Mouse (Mus musculus) neural tube, embryonic 11.5 days (tissue): ENCODE results near the gene Elmsan1. TPM values are rescaled to one million over a fixed set of nuclear protein-coding genes. Genes with fewer than 3 reads are reported as not detected.
A peak's percentile ranks its signal among the peaks of the same experiment; 100 is the strongest.

Source experiments
- ATAC-seq: fragments of 200-750 bp; cut with Nextera tagmentation; 2 replicates; pipeline ENCODE4 v1.8.0; 2017; ENCODE audit warnings: moderate number of reproducible peaks, mild to moderate bottlenecking, moderate TSS enrichment, moderate library complexity; ENCODE audit not compliant: insufficient read depth, low FRiP score, low TSS enrichment
- DNase-seq: peaks from one replicate; pipeline ENCODE4 v3.0.0-alpha.2; 2015; ENCODE audit warnings: low spot score
- H3K27ac ChIP-seq: fragments of 300-500 bp; sonication (generic); 2 replicates; pipeline ENCODE4 v1.5.1; 2014; ENCODE audit warnings: low read depth, mild to moderate bottlenecking, low read length
- H3K27me3 ChIP-seq: fragments of 300-500 bp; sonication (generic); 2 replicates; pipeline ENCODE4 v1.6.1; 2014; ENCODE audit warnings: mild to moderate bottlenecking, low read length, mixed read lengths; ENCODE audit not compliant: control insufficient read depth, insufficient read depth
- H3K36me3 ChIP-seq: fragments of 300-500 bp; sonication (generic); 2 replicates; pipeline ENCODE4 v1.6.1; 2014; ENCODE audit warnings: mild to moderate bottlenecking, low read length, moderate library complexity, mixed read lengths; ENCODE audit not compliant: control insufficient read depth, insufficient read depth
- H3K4me1 ChIP-seq: fragments of 300-500 bp; sonication (generic); 2 replicates; pipeline ENCODE4 v1.6.1; 2014; ENCODE audit warnings: low read length, mixed read lengths; ENCODE audit not compliant: control insufficient read depth, insufficient read depth
- H3K4me2 ChIP-seq: fragments of 300-500 bp; sonication (generic); 2 replicates; pipeline ENCODE4 v1.6.1; 2014; ENCODE audit warnings: low read depth, mild to moderate bottlenecking, moderate library complexity
- H3K4me3 ChIP-seq: fragments of 300-500 bp; sonication (generic); 2 replicates; pipeline ENCODE4 v1.5.1; 2014; ENCODE audit warnings: low read depth, low read length
- H3K9ac ChIP-seq: fragments of 300-500 bp; sonication (generic); 2 replicates; pipeline ENCODE4 v1.6.1; 2014; ENCODE audit warnings: mild to moderate bottlenecking, low read length
- H3K9me3 ChIP-seq: fragments of 300-500 bp; sonication (generic); 2 replicates; pipeline ENCODE4 v1.6.1; 2016; ENCODE audit warnings: low read length; ENCODE audit not compliant: control insufficient read depth
- WGBS: fragments of 180-500 bp; shearing (Covaris S2); extraction: QIAGEN DNeasy Blood & Tissue Kit; methylation state at CpG from one replicate; pipeline ENCODE4 v1.1.7; 2014; 5-methylcytosine and 5-hydroxymethylcytosine counted together
- polyA plus RNA-seq: library from polyadenylated mRNA; unstranded; fragments of >200 nt; fragmentation: Nextera tagmentation; extraction: Ambion mirVana; gene quantifications from 2 replicates; pipeline ENCODE4 v1.2.1, GENCODE M21; 2014

Elmsan1 gene
- polyA plus RNA-seq, 1 experiment from 2014 or later: 4.4 TPM

DNA sequence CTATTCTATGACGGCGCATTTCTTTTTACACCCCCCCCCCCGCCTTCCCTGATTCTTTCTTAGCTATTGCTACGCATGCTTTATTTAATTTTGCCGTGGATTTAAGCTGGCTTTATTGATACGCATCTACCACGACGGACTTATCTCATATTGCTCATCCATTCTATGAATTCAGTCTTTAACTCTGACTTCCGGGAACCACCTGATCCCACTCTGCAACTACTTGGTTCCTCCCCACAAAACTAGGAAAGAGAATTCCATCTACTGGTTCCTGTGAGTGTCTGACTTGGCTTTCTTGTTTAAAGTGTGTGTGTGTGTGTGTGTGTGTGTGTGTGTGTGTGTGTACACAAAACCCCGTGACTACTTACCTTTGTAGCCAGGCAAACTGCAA is 70.1 kb downstream of the Elmsan1 start:
- DNase-seq (no peak), ATAC-seq (peak; percentile 18; the same call in 1 of the 2 replicates)
- 16% methylated on average over 10 of the region's 10 CpGs for WGBS
- H3K27me3 ChIP-seq: no peaks in the 10 kb centered on the region
- H3K4me2 ChIP-seq: peak overlapping the region; percentile 90
- H3K36me3 ChIP-seq: peaks cover 2% of the 10 kb centered on the region; the same call in 1 of the 2 replicates
- H3K27ac ChIP-seq: no peak overlapping the region; the same call in 1 of the 2 replicates
- H3K4me3 ChIP-seq: peak overlapping the region; percentile 58
- H3K9ac ChIP-seq: peak overlapping the region; percentile 60; the same call in 1 of the 2 replicates
- H3K9me3 ChIP-seq: no peaks in the 10 kb centered on the region
- H3K4me1 ChIP-seq: peaks cover 17% of the 10 kb centered on the region

DNA sequence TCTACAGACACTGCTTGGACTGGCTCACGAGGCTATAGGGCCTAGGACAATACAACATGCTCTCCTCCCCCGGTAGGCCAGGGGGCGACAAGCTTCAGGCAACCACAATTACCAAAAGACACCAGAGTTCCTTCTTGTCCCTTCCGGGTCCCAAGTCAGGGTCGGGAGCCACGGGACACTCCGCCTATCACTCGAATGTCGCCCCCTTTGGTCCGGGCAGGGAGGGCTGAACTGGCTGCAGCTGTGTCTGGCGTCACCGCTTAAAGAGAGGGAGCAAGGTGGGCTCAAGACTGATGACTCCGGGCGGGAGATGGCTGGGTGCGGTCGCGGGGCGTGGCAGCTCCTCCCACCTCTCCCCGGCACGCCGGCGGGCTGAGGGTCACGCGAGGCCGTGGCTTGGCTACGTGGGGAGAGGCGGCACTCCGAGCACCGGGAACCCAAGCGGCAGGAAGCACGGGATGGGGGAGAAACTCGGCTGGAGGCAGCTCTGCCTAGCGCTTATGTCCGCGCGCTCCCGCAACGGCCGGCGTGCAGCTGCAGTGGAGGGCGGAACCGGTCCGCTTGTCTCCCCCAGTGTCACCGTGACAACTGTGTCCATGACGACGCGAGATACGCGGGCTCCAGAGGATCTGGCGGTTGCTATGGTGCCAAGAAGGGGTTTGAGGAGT is 70.6 kb downstream of the Elmsan1 start, which contains the start of gene Pnma1:
Pnma1 (minus strand) TSS at position 536 of the 668 bp plus-strand sequence.
- H3K9ac ChIP-seq: peak within 1 kb of the TSS; percentile 60
- H3K27me3 ChIP-seq: no peaks in the 10 kb centered on the region
- H3K27ac ChIP-seq: peak within 1 kb of the TSS; percentile 56; the same call in 1 of the 2 replicates
- H3K4me1 ChIP-seq: peaks cover 17% of the 10 kb centered on the region
- ATAC-seq (peak; percentile 83), DNase-seq (peak; percentile 92)
- under 1% methylated on average over 48 of the region's 50 CpGs for WGBS
- no peaks in the 10 kb centered on the region for H3K9me3 ChIP-seq
- peak within 1 kb of the TSS; percentile 90 for H3K4me2 ChIP-seq
- H3K36me3 ChIP-seq: peaks cover 2% of the 10 kb centered on the region; the same call in 1 of the 2 replicates
- H3K4me3 ChIP-seq: peak within 1 kb of the TSS; percentile 58

DNA sequence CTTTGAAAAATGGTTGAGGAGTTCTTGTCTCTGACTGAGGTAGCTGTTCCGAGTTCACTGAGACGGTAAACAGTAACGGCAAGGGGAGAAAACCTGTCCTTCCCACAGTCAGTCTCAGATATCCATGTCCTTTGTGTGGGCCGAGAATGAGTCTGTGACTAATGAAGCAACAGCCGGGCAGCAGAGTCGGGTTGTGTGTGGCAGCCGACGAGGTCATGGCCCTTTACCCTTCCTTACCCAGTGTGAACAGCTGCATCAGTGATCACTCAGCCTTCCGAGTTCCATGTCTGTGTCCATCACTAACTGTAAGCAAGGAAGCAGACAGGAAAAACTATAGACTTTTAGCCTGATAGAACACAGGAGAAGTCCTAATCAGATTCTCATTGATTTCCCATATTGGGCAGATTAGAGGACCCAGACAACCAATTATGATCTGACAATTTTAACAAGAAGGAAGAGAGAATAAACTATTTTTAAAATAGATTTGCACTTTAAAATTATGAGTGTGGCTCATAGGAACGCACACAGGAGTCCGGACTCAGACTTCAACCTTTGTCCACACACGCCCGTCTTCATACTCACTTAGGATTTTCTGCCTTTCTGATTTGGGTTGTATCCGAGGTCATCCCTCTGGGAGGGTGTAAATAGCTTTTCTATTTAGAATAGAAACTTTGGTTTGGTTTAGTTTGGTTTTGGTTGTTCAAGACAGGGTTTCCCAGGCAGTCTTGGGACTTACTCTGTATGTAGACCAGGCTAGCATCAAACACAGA is 76.2 kb downstream of the Elmsan1 start:
- WGBS: 40% methylated on average over 14 of the region's 14 CpGs
- no peak for ATAC-seq
- Histone ChIP-seq H3K27ac (no peak overlapping the region), H3K4me3 (no peak overlapping the region), H3K9me3 (no peaks in the 10 kb centered on the region), H3K27me3 (no peaks in the 10 kb centered on the region), H3K36me3 (no peaks in the 10 kb centered on the region), H3K4me1 (peaks cover 6% of the 10 kb centered on the region), H3K4me2 (no peak overlapping the region), H3K9ac (no peak overlapping the region)
- DNase-seq: peak; percentile 41

DNA sequence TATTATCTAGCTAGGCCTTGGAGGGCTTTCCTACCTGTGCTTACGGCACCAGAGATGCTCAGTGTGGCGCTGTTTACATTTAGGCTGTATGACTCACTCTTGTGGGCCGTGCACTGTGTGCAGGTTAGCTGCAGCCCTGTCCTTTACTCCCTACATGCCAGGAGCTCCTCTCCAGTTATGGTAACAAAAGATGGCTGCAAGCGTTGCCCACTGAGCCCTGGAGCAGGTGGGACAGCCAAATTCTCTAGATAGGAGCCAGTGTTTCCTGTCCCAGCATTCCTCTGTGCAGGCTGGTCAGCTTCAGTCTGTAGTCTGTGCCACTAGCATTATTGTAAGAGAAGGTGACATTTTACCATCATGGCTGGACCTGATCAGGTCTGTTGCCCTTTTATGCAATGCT is 77.4 kb downstream of the Elmsan1 start:
- Histone ChIP-seq H3K4me2 (no peak overlapping the region), H3K36me3 (no peaks in the 10 kb centered on the region), H3K9ac (no peak overlapping the region), H3K4me1 (peaks cover 6% of the 10 kb centered on the region), H3K27me3 (no peaks in the 10 kb centered on the region), H3K9me3 (no peaks in the 10 kb centered on the region), H3K27ac (no peak overlapping the region), H3K4me3 (no peak overlapping the region)
- 83% methylated on average over 4 of the region's 4 CpGs for WGBS
- DNase-seq (no peak), ATAC-seq (no peak)

DNA sequence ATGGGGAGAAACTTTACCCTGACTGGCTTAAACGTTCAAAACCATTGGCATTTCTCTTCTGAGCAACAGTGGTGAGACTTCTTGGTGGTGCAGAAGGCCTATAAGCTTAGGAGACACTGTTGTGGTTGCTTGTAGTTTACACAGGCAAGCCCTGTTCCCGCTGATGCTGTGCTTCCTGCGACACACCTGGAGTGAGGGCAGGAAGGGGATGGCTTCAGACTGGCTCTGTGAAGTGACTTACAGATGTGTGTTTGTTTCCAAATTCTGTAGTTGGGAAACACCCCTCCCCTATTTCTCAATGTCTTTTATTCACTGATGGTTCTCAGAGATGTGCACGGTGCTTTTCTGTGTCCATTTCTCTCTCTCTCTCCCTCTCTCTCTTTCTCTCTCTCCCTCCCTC is 78.5 kb downstream of the Elmsan1 start:
- Histone ChIP-seq H3K4me2 (no peak overlapping the region), H3K4me3 (no peak overlapping the region), H3K36me3 (0 out of 2 replicates have a peak, but pooled peaks cover 2% of the 10 kb centered on the region), H3K4me1 (peaks cover 6% of the 10 kb centered on the region), H3K9me3 (no peaks in the 10 kb centered on the region), H3K27ac (no peak overlapping the region), H3K27me3 (no peaks in the 10 kb centered on the region), H3K9ac (no peak overlapping the region)
- no peak for DNase-seq
- 68% methylated on average over 4 of the region's 4 CpGs for WGBS
- ATAC-seq: no peak

DNA sequence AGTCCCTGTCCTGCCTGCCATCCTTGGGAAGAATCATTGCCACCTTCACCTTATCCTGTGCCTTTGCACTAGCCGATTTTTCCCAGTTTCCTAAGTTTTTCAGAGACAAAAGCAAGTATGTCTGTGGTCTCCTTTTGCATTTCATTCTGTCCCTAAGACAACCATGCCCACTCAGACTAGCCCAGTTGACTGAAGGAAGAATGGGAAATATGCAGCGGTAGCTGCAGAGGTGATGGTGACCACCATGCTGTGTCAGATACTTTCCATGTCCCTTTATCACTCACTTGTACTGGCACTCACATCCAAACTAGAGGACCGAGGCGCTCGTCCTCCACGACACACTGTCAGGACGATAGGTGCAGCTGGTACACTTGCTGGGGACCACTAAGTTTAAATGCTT is 81.5 kb downstream of the Elmsan1 start:
- 0 out of 2 replicates have a peak, but pooled peaks cover 2% of the 10 kb centered on the region for H3K36me3 ChIP-seq
- H3K9me3 ChIP-seq: no peaks in the 10 kb centered on the region
- WGBS: 92% methylated on average over 7 of the region's 7 CpGs
- H3K27ac ChIP-seq: no peak overlapping the region
- no peak overlapping the region for H3K4me2 ChIP-seq
- no peaks in the 10 kb centered on the region for H3K27me3 ChIP-seq
- peaks cover 4% of the 10 kb centered on the region for H3K4me1 ChIP-seq
- H3K4me3 ChIP-seq: no peak overlapping the region
- no peak overlapping the region for H3K9ac ChIP-seq
- ATAC-seq (no peak), DNase-seq (no peak)

DNA sequence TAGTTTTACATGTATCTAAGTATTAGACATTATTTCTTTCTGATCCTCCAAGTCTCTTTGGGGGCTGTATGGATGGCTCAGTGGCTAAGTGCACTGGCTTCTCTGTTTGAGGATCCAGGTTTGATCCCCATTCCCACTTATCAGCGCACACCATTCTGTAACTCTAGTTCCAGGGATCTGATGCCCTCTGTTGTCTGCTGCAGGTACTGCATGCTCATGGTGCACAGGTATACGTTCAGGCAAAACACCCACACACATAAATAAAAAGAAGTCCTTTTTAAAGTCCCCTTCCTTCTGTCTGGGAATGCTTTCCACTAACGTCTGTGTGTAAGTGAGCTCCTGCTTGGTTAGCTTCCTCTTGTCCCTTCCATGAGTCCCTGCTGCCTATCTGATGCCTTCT is 86.4 kb downstream of the Elmsan1 start:
- no peak overlapping the region for H3K9ac ChIP-seq
- H3K9me3 ChIP-seq: no peaks in the 10 kb centered on the region
- H3K4me2 ChIP-seq: no peak overlapping the region
- no peaks in the 10 kb centered on the region for H3K27me3 ChIP-seq
- H3K4me1 ChIP-seq: no peaks in the 10 kb centered on the region
- H3K27ac ChIP-seq: no peak overlapping the region
- 63% methylated on average over 3 of the region's 3 CpGs for WGBS
- DNase-seq: no peak
- no peak for ATAC-seq
- peaks cover 3% of the 10 kb centered on the region; the same call in 1 of the 2 replicates for H3K36me3 ChIP-seq
- no peak overlapping the region for H3K4me3 ChIP-seq

DNA sequence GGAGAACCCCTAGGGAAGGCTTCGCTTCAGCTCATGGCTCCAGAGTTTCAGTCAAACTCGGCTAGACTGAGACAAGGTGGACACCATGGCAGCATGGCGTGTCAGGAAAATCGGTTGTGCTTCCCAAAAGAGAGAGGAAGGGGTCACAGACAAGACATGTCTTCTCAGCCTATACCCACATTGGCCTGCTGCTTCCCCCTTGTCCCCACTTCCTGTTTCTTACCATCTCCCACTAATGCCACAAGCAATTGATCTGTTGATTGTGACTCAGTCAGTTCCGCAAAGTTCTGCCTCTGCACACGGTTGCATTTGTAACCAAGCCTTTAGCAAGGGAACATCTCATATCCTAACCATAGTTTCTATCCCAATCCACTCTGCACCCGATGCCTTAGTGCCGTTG is 88.8 kb downstream of the Elmsan1 start:
- H3K4me3 ChIP-seq: no peak overlapping the region
- ATAC-seq: no peak

More for the DNA sequence above, 88.8 kb downstream of the Elmsan1 start:
- Histone ChIP-seq H3K4me2 (no peak overlapping the region), H3K4me1 (no peaks in the 10 kb centered on the region), H3K9ac (no peak overlapping the region), H3K9me3 (no peaks in the 10 kb centered on the region), H3K27me3 (no peaks in the 10 kb centered on the region), H3K27ac (no peak overlapping the region), H3K36me3 (peaks cover 2% of the 10 kb centered on the region; the same call in 1 of the 2 replicates)
- 93% methylated on average over 8 of the region's 8 CpGs for WGBS
- no peak for DNase-seq
